Mouse (Mus musculus): ENCODE measurements around the gene Cdc20. TPM values are rescaled to one million over a fixed set of nuclear protein-coding genes. Genes with fewer than 3 reads are reported as not detected.

The Cdc20 gene
- total RNA-seq (2023) = 10 to 100 TPM; 73.5 to 91.3 TPM

GRCm38 (mm10) chr4:118436820-118437603 lies at the start of gene Cdc20:
Gene Cdc20, minus strand, starts transcription at chr4:118437352.

GRCm38 (mm10) chr4:118457345-118457975 lies 20.3 kb upstream of the Cdc20 start, which contains the start of gene Mpl:
Gene Mpl, minus strand, starts transcription at chr4:118457513.

GRCm38 (mm10) chr4:118427768-118428451 lies 9.2 kb downstream of the Cdc20 start, which contains the start of gene Elovl1:
Gene Elovl1, plus strand, starts transcription at chr4:118428093.

DNA sequence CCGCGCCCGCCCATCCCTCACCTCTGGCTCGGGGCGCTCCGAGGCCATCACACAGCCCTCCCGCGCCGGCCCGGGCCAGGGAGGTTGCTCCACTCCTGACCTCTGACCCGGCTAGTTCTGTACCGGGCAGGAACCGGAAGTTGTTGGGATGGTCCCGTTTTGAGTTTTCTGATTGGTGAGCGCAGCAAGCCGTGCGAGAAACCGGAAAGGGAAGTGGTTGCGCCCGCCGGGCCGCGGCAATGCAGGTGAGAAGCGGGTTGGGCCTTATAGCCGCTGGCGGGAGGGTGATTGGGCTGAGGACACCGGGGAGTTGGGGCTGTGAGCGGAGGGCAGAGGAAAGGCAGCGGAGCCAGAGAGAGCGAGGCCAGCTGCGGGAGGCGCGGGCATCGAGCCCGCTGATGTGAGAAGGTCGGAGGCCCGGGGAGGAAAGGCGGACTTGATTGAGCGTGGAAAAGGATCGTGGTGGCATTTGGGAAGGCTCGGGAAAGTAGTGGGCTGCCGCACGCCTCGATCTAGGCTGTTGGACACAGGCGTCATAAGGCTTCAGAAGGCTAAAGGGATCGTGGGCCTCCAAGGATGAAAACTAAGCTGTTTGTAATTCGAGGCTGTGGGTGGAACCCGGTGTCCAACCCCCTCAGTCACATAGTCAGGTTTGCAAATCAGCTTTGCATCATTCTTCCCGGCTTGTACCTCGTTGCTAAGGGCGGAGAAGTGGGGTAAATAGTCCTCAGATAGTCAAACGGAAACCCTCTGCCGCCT lies 27.8 kb downstream of the Cdc20 start, which contains the start of the genes Szt2 and Med8:
TSS of gene Szt2 (minus strand) at position 132 of the 759 bp plus-strand sequence.
TSS of gene Med8 (plus strand) at position 196 of the 759 bp plus-strand sequence.

Other genes with a start within 250 kb of the Cdc20 start
- under 1 TPM in 1 of 2 experiments, not detected in 1; 0.44 TPM for gene Ptprf, start 145.9 kb downstream of the Cdc20 start, total RNA-seq (2023)
- gene Szt2, start 28.1 kb downstream of the Cdc20 start, total RNA-seq (2023) = 10 to 100 TPM; 51.6 to 52.9 TPM
- 10 to 100 TPM; 69.4 to 70.3 TPM for gene Med8, start 28.0 kb downstream of the Cdc20 start, total RNA-seq (2023)
- gene Elovl1, start 9.3 kb downstream of the Cdc20 start, total RNA-seq (2023) = 10 to 100 TPM; 98.1 to 98.9 TPM
- gene Mpl, start 20.2 kb upstream of the Cdc20 start, total RNA-seq (2023) = under 1 TPM; 0.77 to 0.99 TPM
- gene Tie1, start 52.7 kb upstream of the Cdc20 start, total RNA-seq (2023) = 1 to 10 TPM; 3.3 to 3.4 TPM
- not detected for gene 2610528J11Rik, start 89.6 kb upstream of the Cdc20 start, total RNA-seq (2023)
- under 1 TPM in 1 of 2 experiments, not detected in 1; 0.18 TPM for gene Tmem125, start 106.7 kb upstream of the Cdc20 start, total RNA-seq (2023)
- 1 to 10 TPM; 2.0 to 2.3 TPM for gene Cfap57, start 183.4 kb upstream of the Cdc20 start, total RNA-seq (2023)
- 10 to 100 TPM; 38.3 to 43.4 TPM for gene Ebna1bp2, start 183.4 kb upstream of the Cdc20 start, total RNA-seq (2023)
- not detected for gene Olfr62, start 221.6 kb upstream of the Cdc20 start, total RNA-seq (2023)